Mouse (Mus musculus) kidney, embryonic 14.5 days (tissue): ENCODE data around the gene Dhx16. TPM values are rescaled to one million over a fixed set of nuclear protein-coding genes. Genes with fewer than 3 reads are reported as not detected.

Experiments used
- ATAC-seq: fragments of 200-750 bp; cut with Nextera tagmentation; 2 replicates; pipeline ENCODE4 v1.8.0; 2017; ENCODE audit warnings: moderate number of reproducible peaks, mild to moderate bottlenecking, moderate TSS enrichment, moderate library complexity; ENCODE audit not compliant: low FRiP score, low TSS enrichment
- H3K27ac ChIP-seq: fragments of 300-500 bp; sonication (generic); 2 replicates; pipeline ENCODE4 v1.5.1; 2014; ENCODE audit warnings: low read depth, mild to moderate bottlenecking, low read length, moderate library complexity, mixed read lengths
- H3K27me3 ChIP-seq: fragments of 300-500 bp; sonication (generic); 2 replicates; pipeline ENCODE4 v1.6.1; 2014; ENCODE audit warnings: mild to moderate bottlenecking, low read length; ENCODE audit not compliant: control insufficient read depth, insufficient read depth
- H3K36me3 ChIP-seq: fragments of 300-500 bp; sonication (generic); 2 replicates; pipeline ENCODE4 v1.6.1; 2014; ENCODE audit warnings: low read length, mixed read lengths; ENCODE audit not compliant: control insufficient read depth, insufficient read depth
- H3K4me1 ChIP-seq: fragments of 300-500 bp; sonication (generic); 2 replicates; pipeline ENCODE4 v1.6.1; 2014; ENCODE audit warnings: low read length, mixed read lengths; ENCODE audit not compliant: control insufficient read depth, insufficient read depth
- H3K4me2 ChIP-seq: fragments of 300-500 bp; sonication (generic); replicated peaks from 2 replicates; pipeline ENCODE4 v1.6.1; 2014; ENCODE audit warnings: low read depth, mild to moderate bottlenecking, low read length
- H3K4me3 ChIP-seq: fragments of 300-500 bp; sonication (generic); 2 replicates; pipeline ENCODE4 v1.5.1; 2014; ENCODE audit warnings: mild to moderate bottlenecking, low read length
- H3K9ac ChIP-seq: fragments of 300-500 bp; sonication (generic); 2 replicates; pipeline ENCODE4 v1.6.1; 2014; ENCODE audit warnings: low read depth, mild to moderate bottlenecking, low read length, moderate library complexity
- H3K9me3 ChIP-seq: fragments of 300-500 bp; sonication (generic); 2 replicates; pipeline ENCODE4 v1.6.1; 2016; ENCODE audit warnings: low read length; ENCODE audit not compliant: control insufficient read depth
- WGBS: fragments of 180-500 bp; shearing (Covaris S2); extraction: QIAGEN DNeasy Blood & Tissue Kit; methylation state at CpG from one replicate; pipeline ENCODE4 v1.1.7; 2014; 5-methylcytosine and 5-hydroxymethylcytosine counted together
- polyA plus RNA-seq: library from polyadenylated mRNA; unstranded; fragments of >200 nt; fragmentation: Nextera tagmentation; extraction: Ambion mirVana; gene quantifications from 2 replicates; pipeline ENCODE4 v1.2.1, GENCODE M21; 2014

Dhx16 gene
- polyA plus RNA-seq, 1 experiment from 2014 or later: 50.0 TPM

- Histone ChIP-seq H3K4me2 (peak overlapping the region; percentile 73), H3K4me1 (peaks cover 16% of the 10 kb centered on the region), H3K9ac (peak overlapping the region; percentile 97), H3K4me3 (peak overlapping the region; percentile 85), H3K27me3 (no peaks in the 10 kb centered on the region), H3K27ac (peak overlapping the region; percentile 62; the same call in 1 of the 2 replicates), H3K9me3 (no peaks in the 10 kb centered on the region), H3K36me3 (peaks cover 39% of the 10 kb centered on the region)
- WGBS: 2% methylated on average over 28 of the region's 28 CpGs
- no peak for ATAC-seq
Observed at GRCm38 (mm10) chr17:35915538-35916296, 36.1 kb downstream of the Dhx16 start.

- WGBS: under 1% methylated on average over 83 of the region's 83 CpGs
- H3K4me2 ChIP-seq: peak within 1 kb of the TSS; percentile 98
- peak within 1 kb of the TSS; percentile 85 for H3K4me3 ChIP-seq
- no peaks in the 10 kb centered on the region for H3K27me3 ChIP-seq
- H3K36me3 ChIP-seq: peaks cover 37% of the 10 kb centered on the region
- no peaks in the 10 kb centered on the region for H3K9me3 ChIP-seq
- peak; percentile 94 for ATAC-seq
- H3K9ac ChIP-seq: peak within 1 kb of the TSS; percentile 97
- peaks cover 24% of the 10 kb centered on the region for H3K4me1 ChIP-seq
- peak within 1 kb of the TSS; percentile 99 for H3K27ac ChIP-seq
Observed at GRCm38 (mm10) chr17:35916297-35917142, 36.9 kb downstream of the Dhx16 start, which contains the start of the genes Mrps18b and Ppp1r10. Mrps18b (minus strand) TSS chr17:35916389. Ppp1r10 (plus strand) TSS chr17:35916434.

- 0% methylated on average over 8 of the region's 8 CpGs for WGBS
- no peaks in the 10 kb centered on the region for H3K9me3 ChIP-seq
- peak overlapping the region; percentile 99 for H3K27ac ChIP-seq
- ATAC-seq: no peak
- peak overlapping the region; percentile 98 for H3K4me2 ChIP-seq
- H3K4me1 ChIP-seq: peaks cover 27% of the 10 kb centered on the region
- peaks cover 36% of the 10 kb centered on the region for H3K36me3 ChIP-seq
- peak overlapping the region; percentile 85 for H3K4me3 ChIP-seq
- no peaks in the 10 kb centered on the region for H3K27me3 ChIP-seq
- peak overlapping the region; percentile 97 for H3K9ac ChIP-seq
Observed at GRCm38 (mm10) chr17:35917143-35917462, 37.5 kb downstream of the Dhx16 start.

GRCm38 (mm10) chr17:35917463-35918251, 38.0 kb downstream of the Dhx16 start:
- H3K4me1 ChIP-seq: peaks cover 27% of the 10 kb centered on the region
- peaks cover 31% of the 10 kb centered on the region for H3K36me3 ChIP-seq
- H3K4me2 ChIP-seq: peak overlapping the region; percentile 98
- H3K27ac ChIP-seq: peak overlapping the region; percentile 99
- no peaks in the 10 kb centered on the region for H3K9me3 ChIP-seq
- peak overlapping the region; percentile 97 for H3K9ac ChIP-seq
- no peaks in the 10 kb centered on the region for H3K27me3 ChIP-seq
- under 1% methylated on average over 13 of the region's 13 CpGs for WGBS
- H3K4me3 ChIP-seq: peak overlapping the region; percentile 85
- ATAC-seq: no peak

GRCm38 (mm10) chr17:35918276-35919059, 38.8 kb downstream of the Dhx16 start:
- H3K27me3 ChIP-seq: no peaks in the 10 kb centered on the region
- H3K9ac ChIP-seq: peak overlapping the region; percentile 97
- ATAC-seq: no peak
- H3K27ac ChIP-seq: peak overlapping the region; percentile 99
- peak overlapping the region; percentile 85 for H3K4me3 ChIP-seq
- peak overlapping the region; percentile 98 for H3K4me2 ChIP-seq
- no peaks in the 10 kb centered on the region for H3K9me3 ChIP-seq
- H3K36me3 ChIP-seq: peaks cover 31% of the 10 kb centered on the region
- 0% methylated on average over 11 of the region's 11 CpGs for WGBS
- peaks cover 27% of the 10 kb centered on the region for H3K4me1 ChIP-seq

- WGBS: 8% methylated on average over 7 of the region's 7 CpGs
- H3K4me1 ChIP-seq: peaks cover 27% of the 10 kb centered on the region
- peak overlapping the region; percentile 99 for H3K27ac ChIP-seq
- peak overlapping the region; percentile 97 for H3K9ac ChIP-seq
- H3K4me2 ChIP-seq: peak overlapping the region; percentile 98
- peak; percentile 57 for ATAC-seq
- no peaks in the 10 kb centered on the region for H3K9me3 ChIP-seq
- H3K4me3 ChIP-seq: peak overlapping the region; percentile 85
- H3K36me3 ChIP-seq: peaks cover 35% of the 10 kb centered on the region
- H3K27me3 ChIP-seq: no peaks in the 10 kb centered on the region
Observed at GRCm38 (mm10) chr17:35919060-35919715, 39.6 kb downstream of the Dhx16 start.

GRCm38 (mm10) chr17:35919864-35920301, 40.3 kb downstream of the Dhx16 start:
- Histone ChIP-seq H3K27me3 (no peaks in the 10 kb centered on the region), H3K27ac (peak overlapping the region; percentile 99), H3K4me1 (peaks cover 27% of the 10 kb centered on the region), H3K4me2 (peak overlapping the region; percentile 98), H3K36me3 (peaks cover 38% of the 10 kb centered on the region), H3K9ac (0 out of 2 replicates have a peak overlapping the region, but pooled peaks have one; percentile 97), H3K4me3 (peak overlapping the region; percentile 85; the same call in 1 of the 2 replicates), H3K9me3 (no peaks in the 10 kb centered on the region)
- ATAC-seq: no peak
- 58% methylated on average over 6 of the region's 6 CpGs for WGBS
